10 mouse cellular contexts compared by ENCODE assay signal in genomic region chr5:115490638-115491000, GRCm38 (mm10). TPM values are rescaled to one million over a fixed set of nuclear protein-coding genes. Genes with fewer than 3 reads are reported as not detected.
DNase-seq lines count a peak whose midpoint lies in the region; ATAC-seq and TF ChIP-seq lines count a peak whose summit lies in the region.
"Had no signal": no experiment of that assay in that cellular context is flagged by ENCODE, and none has a peak within 500 bp of the region (broad histone marks: within the 10 kb centered on the region; RNA-seq: fewer than 3 reads in every experiment).

No protein-coding gene starts in this region.

- H3K4me3 ChIP-seq in heart, postnatal 0 days (ENCODE audit: low read depth, low read length) = no peak overlapping the region
- H3K4me3 ChIP-seq in hindbrain, embryonic 16.5 days (ENCODE audit: low read length) = no peak overlapping the region
- H3K4me3 ChIP-seq in midbrain, embryonic 14.5 days (replicated peaks; ENCODE audit: low read depth, low read length) = 0 out of 2 replicates have a peak overlapping the region, but pooled peaks have one; percentile 39

- no peaks in the 10 kb centered on the region for H3K36me3 ChIP-seq in heart, postnatal 0 days (replicated peaks; ENCODE audit: control insufficient read depth, insufficient read depth, low read length)
- no peaks in the 10 kb centered on the region for H3K36me3 ChIP-seq in hindbrain, embryonic 16.5 days (ENCODE audit: control insufficient read depth, insufficient read depth, low read length)
- no peaks in the 10 kb centered on the region for H3K36me3 ChIP-seq in midbrain, embryonic 14.5 days (ENCODE audit: control insufficient read depth, insufficient read depth, low read length)

- TF ChIP-seq EP300 in heart, postnatal 0 days (IDR thresholded peaks at IDR 0.05; ENCODE audit: low read depth) = no peak

- DNase-seq in heart, postnatal 0 days (ENCODE audit: low spot score) = no peak
- DNase-seq in heart, adult 18-20 months = no peak
- no peak for DNase-seq in midbrain, embryonic 14.5 days
- DNase-seq in frontal cortex, postnatal 14 days (ENCODE audit: low spot score in 2 of 2) = no peak
- DNase-seq in spleen, adult 12 weeks (ENCODE audit: low spot score) = no peak
- no peak for DNase-seq in kidney, adult 18-20 months

- no peak for ATAC-seq in heart, postnatal 0 days (ENCODE audit: insufficient read depth, low read depth)
- peak; percentile 33 for ATAC-seq in activated CD4-positive, CD25-positive, alpha-beta regulatory T cell, adult 4 months
- ATAC-seq in hindbrain, embryonic 16.5 days = no peak
- no peak for ATAC-seq in midbrain, embryonic 14.5 days (ENCODE audit: low FRiP score, low TSS enrichment)

- H3K27me3 ChIP-seq in heart, postnatal 0 days (ENCODE audit: control insufficient read depth, insufficient read depth, low read length) = no peaks in the 10 kb centered on the region
- no peaks in the 10 kb centered on the region for H3K27me3 ChIP-seq in hindbrain, embryonic 16.5 days (replicated peaks; ENCODE audit: control insufficient read depth, insufficient read depth, low read length)
- H3K27me3 ChIP-seq in midbrain, embryonic 14.5 days (ENCODE audit: control insufficient read depth, insufficient read depth, low read length) = no peaks in the 10 kb centered on the region

- no peak overlapping the region for H3K9ac ChIP-seq in heart, postnatal 0 days (replicated peaks; ENCODE audit: low read depth, low read length)
- H3K9ac ChIP-seq in hindbrain, embryonic 16.5 days (ENCODE audit: low read depth, low read length) = 0 out of 2 replicates have a peak overlapping the region, but pooled peaks have one; percentile 5
- H3K9ac ChIP-seq in midbrain, embryonic 14.5 days (replicated peaks; ENCODE audit: low read length) = no peak overlapping the region

- no peak for TF ChIP-seq CTCF in heart, postnatal 0 days (IDR thresholded peaks at IDR 0.05; ENCODE audit: low read depth)

- 10% methylated on average over 8 of the region's 8 CpGs for WGBS in heart, postnatal 0 days
- 8% methylated on average over 8 of the region's 8 CpGs for WGBS in hindbrain, embryonic 16.5 days
- 10% methylated on average over 8 of the region's 8 CpGs for WGBS in midbrain, embryonic 14.5 days

- H3K27ac ChIP-seq in heart, postnatal 0 days (ENCODE audit: low read depth) = peak overlapping the region; percentile 100
- peak overlapping the region; percentile 73 for H3K27ac ChIP-seq in hindbrain, embryonic 16.5 days (ENCODE audit: low read depth, low read length)
- peak overlapping the region; percentile 16; the same call in 1 of the 2 replicates for H3K27ac ChIP-seq in midbrain, embryonic 14.5 days (replicated peaks; ENCODE audit: low read depth, low read length)

- H3K4me1 ChIP-seq in heart, postnatal 0 days (ENCODE audit: control insufficient read depth, insufficient read depth) = peaks cover 8% of the 10 kb centered on the region
- H3K4me1 ChIP-seq in hindbrain, embryonic 16.5 days (ENCODE audit: control insufficient read depth, insufficient read depth, low read depth, low read length) = peaks cover 13% of the 10 kb centered on the region
- peaks cover 12% of the 10 kb centered on the region for H3K4me1 ChIP-seq in midbrain, embryonic 14.5 days (ENCODE audit: control insufficient read depth, insufficient read depth, low read length)

- H3K9me3 ChIP-seq in heart, postnatal 0 days (replicated peaks; ENCODE audit: control insufficient read depth, low read length) = no peaks in the 10 kb centered on the region
- H3K9me3 ChIP-seq in hindbrain, embryonic 16.5 days (ENCODE audit: control insufficient read depth, low read length) = no peaks in the 10 kb centered on the region
- no peaks in the 10 kb centered on the region for H3K9me3 ChIP-seq in midbrain, embryonic 14.5 days (ENCODE audit: control insufficient read depth, low read length)

- H3K4me2 ChIP-seq in heart, postnatal 0 days (ENCODE audit: low read depth, low read length) = peak overlapping the region; percentile 6; the same call in 1 of the 2 replicates
- H3K4me2 ChIP-seq in hindbrain, embryonic 16.5 days (ENCODE audit: low read length) = peak overlapping the region; percentile 85
- peak overlapping the region; percentile 87 for H3K4me2 ChIP-seq in midbrain, embryonic 14.5 days (ENCODE audit: low read length)

RNA-seq across cellular contexts. Expression of gene Sirt4, which starts 6.1 kb away (rescaled TPM):
- total RNA-seq in heart, postnatal 0 days (2014; rRNA removed; ENCODE audit: low replicate concordance) = 13.8 and 29.0 TPM in 2 replicates
- 14.5 and 15.4 TPM in 2 replicates for polyA plus RNA-seq in heart, postnatal 0 days (2015; fragmentation: Nextera tagmentation; extraction: Ambion mirVana)
- total RNA-seq in heart, adult 18-20 months (2021) = 10 to 100 TPM; 13.6 to 19.5 TPM
- polyA plus RNA-seq in activated CD4-positive, CD25-positive, alpha-beta regulatory T cell, adult 4 months (2017; shearing (Covaris generic)) = 10 to 100 TPM; 10.4 to 14.9 TPM
- polyA plus RNA-seq in hindbrain, embryonic 16.5 days (2015; fragmentation: Nextera tagmentation; extraction: Ambion mirVana) = 24.8 and 26.8 TPM in 2 replicates
- polyA plus RNA-seq in midbrain, embryonic 14.5 days (2014; fragmentation: Nextera tagmentation; extraction: Ambion mirVana) = 23.8 and 25.9 TPM in 2 replicates

RNA-seq across cellular contexts. Expression of gene Pxn, which starts 15.9 kb away (rescaled TPM):
- total RNA-seq in heart, postnatal 0 days (2014; rRNA removed; ENCODE audit: low replicate concordance) = 66.6 and 68.8 TPM in 2 replicates
- polyA plus RNA-seq in heart, postnatal 0 days (2015; fragmentation: Nextera tagmentation; extraction: Ambion mirVana) = 19.3 and 19.9 TPM in 2 replicates
- total RNA-seq in heart, adult 18-20 months (2021) = 10 to 100 TPM; 34.0 to 35.1 TPM
- 10 to 100 TPM; 14.5 to 21.0 TPM for polyA plus RNA-seq in activated CD4-positive, CD25-positive, alpha-beta regulatory T cell, adult 4 months (2017; shearing (Covaris generic))
- 19.1 and 23.9 TPM in 2 replicates for polyA plus RNA-seq in hindbrain, embryonic 16.5 days (2015; fragmentation: Nextera tagmentation; extraction: Ambion mirVana)
- polyA plus RNA-seq in midbrain, embryonic 14.5 days (2014; fragmentation: Nextera tagmentation; extraction: Ambion mirVana) = 10.9 and 11.3 TPM in 2 replicates

RNA-seq across cellular contexts. Expression of gene Pla2g1b, which starts 24.6 kb away (rescaled TPM):
- total RNA-seq in heart, postnatal 0 days (2014; rRNA removed; ENCODE audit: low replicate concordance) = not detected in 2 replicates
- polyA plus RNA-seq in heart, postnatal 0 days (2015; fragmentation: Nextera tagmentation; extraction: Ambion mirVana) = not detected in 2 replicates
- not detected for total RNA-seq in heart, adult 18-20 months (2021)
- polyA plus RNA-seq in activated CD4-positive, CD25-positive, alpha-beta regulatory T cell, adult 4 months (2017; shearing (Covaris generic)) = not detected
- not detected in 2 replicates for polyA plus RNA-seq in hindbrain, embryonic 16.5 days (2015; fragmentation: Nextera tagmentation; extraction: Ambion mirVana)
- not detected in 2 replicates for polyA plus RNA-seq in midbrain, embryonic 14.5 days (2014; fragmentation: Nextera tagmentation; extraction: Ambion mirVana)
- total RNA-seq: gastrocnemius, adult 18-20 months; neutrophil, adult 5-6 weeks had no signal

Comparison
In these comparisons a context has a peak if more than half of its experiments do, and no peak if none do; other contexts are left out.
1. H3K27ac ChIP-seq: peak in every context shown above with its lines; median percentile 100 in heart, postnatal 0 days; 73 in hindbrain, embryonic 16.5 days; 16 in midbrain, embryonic 14.5 days.
2. H3K4me2 ChIP-seq: peak in every context shown above with its lines; median percentile 87 in midbrain, embryonic 14.5 days; 85 in hindbrain, embryonic 16.5 days; 6 in heart, postnatal 0 days.